ENCODE assay signal across 8 mouse cellular contexts in genomic region chr19:46522433-46523044, GRCm38 (mm10). TPM values are rescaled to one million over a fixed set of nuclear protein-coding genes. Genes with fewer than 3 reads are reported as not detected.
DNase-seq lines count a peak whose midpoint lies in the region; ATAC-seq and TF ChIP-seq lines count a peak whose summit lies in the region.

No protein-coding gene starts in this region.

- no peak overlapping the region for H3K4me3 ChIP-seq in forebrain, embryonic 12.5 days (replicated peaks)
- no peak overlapping the region for H3K4me3 ChIP-seq in forebrain, postnatal 0 days (ENCODE audit: low read depth, low read length)
- no peak overlapping the region for H3K4me3 ChIP-seq in embryonic facial prominence, embryonic 14.5 days (ENCODE audit: low read depth, low read length)
- no peak overlapping the region for H3K4me3 ChIP-seq in liver, embryonic 14.5 days (ENCODE audit: insufficient read depth in 1 of 2, low read depth in 2 of 2, low read length in 2 of 2)

- no peaks in the 10 kb centered on the region for H3K9me3 ChIP-seq in forebrain, embryonic 12.5 days
- no peaks in the 10 kb centered on the region for H3K9me3 ChIP-seq in forebrain, postnatal 0 days (ENCODE audit: low read length)
- H3K9me3 ChIP-seq in embryonic facial prominence, embryonic 14.5 days (ENCODE audit: control insufficient read depth, low read length) = no peaks in the 10 kb centered on the region
- no peaks in the 10 kb centered on the region for H3K9me3 ChIP-seq in liver, embryonic 14.5 days (ENCODE audit: control insufficient read depth, low read length)

- WGBS in forebrain, embryonic 12.5 days = 44% methylated on average over 15 of the region's 15 CpGs
- 52% methylated on average over 15 of the region's 15 CpGs for WGBS in forebrain, postnatal 0 days
- WGBS in embryonic facial prominence, embryonic 14.5 days = 37% methylated on average over 15 of the region's 15 CpGs
- WGBS in liver, embryonic 14.5 days (ENCODE audit: insufficient replicate concordance) = 8% methylated on average over 15 of the region's 15 CpGs

- no peak for TF ChIP-seq CTCF in forebrain, postnatal 0 days (IDR thresholded peaks at IDR 0.05; ENCODE audit: low read depth)
- no peak for TF ChIP-seq CTCF in liver, embryonic 14.5 days (IDR thresholded peaks at IDR 0.05; ENCODE audit: low read depth)

- H3K4me2 ChIP-seq in forebrain, embryonic 12.5 days = 0 out of 2 replicates have a peak overlapping the region, but pooled peaks have one; percentile 54
- no peak overlapping the region for H3K4me2 ChIP-seq in forebrain, postnatal 0 days (ENCODE audit: low read depth)
- no peak overlapping the region for H3K4me2 ChIP-seq in embryonic facial prominence, embryonic 14.5 days (ENCODE audit: low read depth, low read length)
- H3K4me2 ChIP-seq in liver, embryonic 14.5 days (ENCODE audit: low read depth) = peak overlapping the region; percentile 44

- no peak for TF ChIP-seq EP300 in liver, embryonic 14.5 days (IDR thresholded peaks at IDR 0.05; ENCODE audit: low read depth)

- 0 out of 2 replicates have a peak overlapping the region, but pooled peaks have one; percentile 45 for H3K9ac ChIP-seq in forebrain, embryonic 12.5 days
- no peak overlapping the region for H3K9ac ChIP-seq in forebrain, postnatal 0 days
- H3K9ac ChIP-seq in embryonic facial prominence, embryonic 14.5 days (ENCODE audit: low read depth, low read length) = no peak overlapping the region
- no peak overlapping the region for H3K9ac ChIP-seq in liver, embryonic 14.5 days (replicated peaks)

- ATAC-seq in forebrain, embryonic 12.5 days (ENCODE audit: low FRiP score) = no peak
- no peak for ATAC-seq in forebrain, postnatal 0 days
- ATAC-seq in embryonic facial prominence, embryonic 14.5 days (ENCODE audit: low read depth) = no peak
- no peak for ATAC-seq in liver, embryonic 14.5 days (ENCODE audit: insufficient read depth)

- H3K36me3 ChIP-seq in forebrain, embryonic 12.5 days (replicated peaks) = no peaks in the 10 kb centered on the region
- H3K36me3 ChIP-seq in forebrain, postnatal 0 days (ENCODE audit: insufficient read depth) = no peaks in the 10 kb centered on the region
- no peaks in the 10 kb centered on the region for H3K36me3 ChIP-seq in embryonic facial prominence, embryonic 14.5 days (ENCODE audit: control insufficient read depth, insufficient read depth, low read length)
- no peaks in the 10 kb centered on the region for H3K36me3 ChIP-seq in liver, embryonic 14.5 days (replicated peaks; ENCODE audit: control insufficient read depth, insufficient read depth, low read depth)

- no peaks in the 10 kb centered on the region for H3K27me3 ChIP-seq in forebrain, embryonic 12.5 days
- no peaks in the 10 kb centered on the region for H3K27me3 ChIP-seq in forebrain, postnatal 0 days (ENCODE audit: insufficient read depth, low read length)
- H3K27me3 ChIP-seq in embryonic facial prominence, embryonic 14.5 days (replicated peaks; ENCODE audit: control insufficient read depth, insufficient read depth, low read length) = no peaks in the 10 kb centered on the region
- H3K27me3 ChIP-seq in liver, embryonic 14.5 days (ENCODE audit: control insufficient read depth, insufficient read depth, low read length) = peaks cover 6% of the 10 kb centered on the region; the same call in 1 of the 2 replicates

- H3K4me1 ChIP-seq in forebrain, embryonic 12.5 days = peaks cover 72% of the 10 kb centered on the region
- peaks cover 38% of the 10 kb centered on the region for H3K4me1 ChIP-seq in forebrain, postnatal 0 days (ENCODE audit: insufficient read depth)
- peaks cover 60% of the 10 kb centered on the region for H3K4me1 ChIP-seq in embryonic facial prominence, embryonic 14.5 days (ENCODE audit: control insufficient read depth, insufficient read depth, low read length)
- H3K4me1 ChIP-seq in liver, embryonic 14.5 days (replicated peaks; ENCODE audit: control insufficient read depth in 2 of 2, insufficient read depth in 2 of 2, low read length in 1 of 2) = peaks cover 19 to 34% of the 10 kb centered on the region in 2 experiments

- no peak for DNase-seq in forebrain, postnatal 0 days
- peak; percentile 96 for DNase-seq in 416B (ENCODE audit: low read depth)
- DNase-seq in embryonic facial prominence, embryonic 14.5 days (ENCODE audit: low spot score) = peak; percentile 65
- peak in 1 of 3 experiments; percentile 31 for DNase-seq in liver, embryonic 14.5 days (ENCODE audit: low read depth in 3 of 3, low spot score in 3 of 3)
- no peak for DNase-seq in thymus, postnatal 10 days (ENCODE audit: low spot score in 2 of 2)
- no peak for DNase-seq in spleen, adult 18-20 months
- no peak for DNase-seq in urinary bladder, postnatal 25 days (ENCODE audit: low spot score)

- peak overlapping the region; percentile 95 for H3K27ac ChIP-seq in forebrain, embryonic 12.5 days
- no peak overlapping the region for H3K27ac ChIP-seq in forebrain, postnatal 0 days (ENCODE audit: low read depth, low read length)
- H3K27ac ChIP-seq in embryonic facial prominence, embryonic 14.5 days (replicated peaks; ENCODE audit: low read depth, low read length) = peak overlapping the region; percentile 55
- H3K27ac ChIP-seq in liver, embryonic 14.5 days = no peak overlapping the region

RNA-seq across cellular contexts. Expression of gene Trim8, which starts 21.0 kb away (rescaled TPM):
- 33.9 and 35.1 TPM in 2 replicates for polyA plus RNA-seq in forebrain, embryonic 12.5 days (2016; fragmentation: Nextera tagmentation; extraction: Ambion mirVana)
- total RNA-seq in forebrain, postnatal 0 days (2014; rRNA removed) = 68.6 and 76.5 TPM in 2 replicates
- polyA plus RNA-seq in forebrain, postnatal 0 days (2015; fragmentation: Nextera tagmentation; extraction: Ambion mirVana) = 25.9 and 28.2 TPM in 2 replicates
- 21.5 and 27.1 TPM in 2 replicates for polyA plus RNA-seq in embryonic facial prominence, embryonic 14.5 days (2014; fragmentation: Nextera tagmentation; extraction: Ambion mirVana)
- 7.3 and 7.7 TPM in 2 replicates for polyA plus RNA-seq in liver, embryonic 14.5 days (2012; rRNA removed)
- 7.5 and 10.1 TPM in 2 replicates for polyA plus RNA-seq in liver, embryonic 14.5 days (2014; fragmentation: Nextera tagmentation; extraction: Ambion mirVana)

RNA-seq across cellular contexts. Expression of gene Arl3, which starts 50.5 kb away (rescaled TPM):
- polyA plus RNA-seq in forebrain, embryonic 12.5 days (2016; fragmentation: Nextera tagmentation; extraction: Ambion mirVana) = 216 and 224 TPM in 2 replicates
- 98.1 and 138 TPM in 2 replicates for total RNA-seq in forebrain, postnatal 0 days (2014; rRNA removed)
- polyA plus RNA-seq in forebrain, postnatal 0 days (2015; fragmentation: Nextera tagmentation; extraction: Ambion mirVana) = 184 and 202 TPM in 2 replicates
- 83.7 and 94.0 TPM in 2 replicates for polyA plus RNA-seq in embryonic facial prominence, embryonic 14.5 days (2014; fragmentation: Nextera tagmentation; extraction: Ambion mirVana)
- 14.7 and 27.6 TPM in 2 replicates for polyA plus RNA-seq in liver, embryonic 14.5 days (2012; rRNA removed)
- polyA plus RNA-seq in liver, embryonic 14.5 days (2014; fragmentation: Nextera tagmentation; extraction: Ambion mirVana) = 17.1 and 17.6 TPM in 2 replicates

RNA-seq across cellular contexts. Expression of gene Sfxn2, which starts 50.6 kb away (rescaled TPM):
- 12.2 and 14.6 TPM in 2 replicates for polyA plus RNA-seq in forebrain, embryonic 12.5 days (2016; fragmentation: Nextera tagmentation; extraction: Ambion mirVana)
- total RNA-seq in forebrain, postnatal 0 days (2014; rRNA removed) = 8.0 and 12.6 TPM in 2 replicates
- 8.2 and 10.6 TPM in 2 replicates for polyA plus RNA-seq in forebrain, postnatal 0 days (2015; fragmentation: Nextera tagmentation; extraction: Ambion mirVana)
- polyA plus RNA-seq in embryonic facial prominence, embryonic 14.5 days (2014; fragmentation: Nextera tagmentation; extraction: Ambion mirVana) = 16.7 and 19.7 TPM in 2 replicates
- polyA plus RNA-seq in liver, embryonic 14.5 days (2012; rRNA removed) = 5.8 and 7.4 TPM in 2 replicates
- polyA plus RNA-seq in liver, embryonic 14.5 days (2014; fragmentation: Nextera tagmentation; extraction: Ambion mirVana) = 15.0 and 15.9 TPM in 2 replicates

Comparison
In these comparisons a context has a peak if more than half of its experiments do, and no peak if none do; other contexts are left out.
1. H3K27ac ChIP-seq: peak in forebrain, embryonic 12.5 days (single experiment) and embryonic facial prominence, embryonic 14.5 days (single experiment); none in forebrain, postnatal 0 days (single experiment) and liver, embryonic 14.5 days (single experiment).
2. H3K4me2 ChIP-seq: peak in forebrain, embryonic 12.5 days (single experiment) and liver, embryonic 14.5 days (single experiment); none in forebrain, postnatal 0 days (single experiment) and embryonic facial prominence, embryonic 14.5 days (single experiment).
3. DNase-seq: peak in 416B (single experiment) and embryonic facial prominence, embryonic 14.5 days (single experiment); none in forebrain, postnatal 0 days (single experiment), thymus, postnatal 10 days (0 of 2), spleen, adult 18-20 months (0 of 2) and urinary bladder, postnatal 25 days (single experiment).